Mouse (Mus musculus): ENCODE data around the gene Bnc2. TPM values are rescaled to one million over a fixed set of nuclear protein-coding genes. Genes with fewer than 3 reads are reported as not detected.

Gene Bnc2
- polyA plus RNA-seq, 1 experiment: not detected

DNA sequence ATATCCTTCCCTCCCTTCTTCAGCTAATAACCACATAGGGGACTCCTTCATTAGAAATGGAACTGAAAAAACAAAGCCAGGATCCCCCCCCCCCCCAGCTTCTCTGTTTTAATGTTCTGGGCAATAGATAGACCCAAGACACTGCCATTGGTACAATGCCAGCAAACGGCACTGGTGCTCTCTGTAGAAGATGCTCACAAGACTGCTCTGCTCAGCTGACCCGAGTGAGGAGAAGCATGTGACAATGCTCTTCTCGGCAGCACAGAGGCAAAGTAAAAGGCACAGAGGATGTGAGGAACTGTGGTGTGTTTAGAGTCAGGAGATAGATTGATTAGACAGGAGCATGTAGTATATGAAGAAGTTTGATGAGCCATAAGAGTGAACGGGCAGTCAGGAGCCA, 335.9 kb downstream of the Bnc2 start:
- H3K4me1 ChIP-seq (ENCODE audit: control insufficient read depth, insufficient read depth, low read length): no peaks in the 10 kb centered on the region
- H3K4me3 ChIP-seq (ENCODE audit: insufficient read depth, low read length): no peak overlapping the region
- no peak for TF ChIP-seq POLR2A (IDR thresholded peaks at IDR 0.05; ENCODE audit: borderline replicate concordance, low read depth, low read length)
- TF ChIP-seq CTCF (IDR thresholded peaks at IDR 0.05; ENCODE audit: low read depth, low read length): no peak
- H3K27ac ChIP-seq (ENCODE audit: insufficient read depth, low read depth, low read length): no peak overlapping the region

GRCm38 (mm10) chr4:84331995-84332394, 343.1 kb downstream of the Bnc2 start:
- TF ChIP-seq CTCF (IDR thresholded peaks at IDR 0.05; ENCODE audit: low read depth, low read length) (no peak), POLR2A (IDR thresholded peaks at IDR 0.05; ENCODE audit: borderline replicate concordance, low read depth, low read length) (no peak)
- H3K4me1 ChIP-seq (ENCODE audit: control insufficient read depth, insufficient read depth, low read length): no peaks in the 10 kb centered on the region
- no peak overlapping the region for H3K4me3 ChIP-seq (ENCODE audit: insufficient read depth, low read length)
- H3K27ac ChIP-seq (ENCODE audit: insufficient read depth, low read depth, low read length): no peak overlapping the region

GRCm38 (mm10) chr4:84331450-84331849, 343.6 kb downstream of the Bnc2 start:
- TF ChIP-seq CTCF (IDR thresholded peaks at IDR 0.05; ENCODE audit: low read depth, low read length) (no peak), POLR2A (IDR thresholded peaks at IDR 0.05; ENCODE audit: borderline replicate concordance, low read depth, low read length) (no peak)
- no peaks in the 10 kb centered on the region for H3K4me1 ChIP-seq (ENCODE audit: control insufficient read depth, insufficient read depth, low read length)

GRCm38 (mm10) chr4:84330509-84330908, 344.6 kb downstream of the Bnc2 start:
- Histone ChIP-seq H3K4me3 (ENCODE audit: insufficient read depth, low read length) (no peak overlapping the region), H3K27ac (ENCODE audit: insufficient read depth, low read depth, low read length) (no peak overlapping the region), H3K4me1 (ENCODE audit: control insufficient read depth, insufficient read depth, low read length) (no peaks in the 10 kb centered on the region)
- TF ChIP-seq POLR2A (IDR thresholded peaks at IDR 0.05; ENCODE audit: borderline replicate concordance, low read depth, low read length) (no peak), CTCF (IDR thresholded peaks at IDR 0.05; ENCODE audit: low read depth, low read length) (no peak)

More at GRCm38 (mm10) chr4:84331450-84331849, 343.6 kb downstream of the Bnc2 start:
- no peak overlapping the region for H3K27ac ChIP-seq (ENCODE audit: insufficient read depth, low read depth, low read length)
- no peak overlapping the region for H3K4me3 ChIP-seq (ENCODE audit: insufficient read depth, low read length)

DNA sequence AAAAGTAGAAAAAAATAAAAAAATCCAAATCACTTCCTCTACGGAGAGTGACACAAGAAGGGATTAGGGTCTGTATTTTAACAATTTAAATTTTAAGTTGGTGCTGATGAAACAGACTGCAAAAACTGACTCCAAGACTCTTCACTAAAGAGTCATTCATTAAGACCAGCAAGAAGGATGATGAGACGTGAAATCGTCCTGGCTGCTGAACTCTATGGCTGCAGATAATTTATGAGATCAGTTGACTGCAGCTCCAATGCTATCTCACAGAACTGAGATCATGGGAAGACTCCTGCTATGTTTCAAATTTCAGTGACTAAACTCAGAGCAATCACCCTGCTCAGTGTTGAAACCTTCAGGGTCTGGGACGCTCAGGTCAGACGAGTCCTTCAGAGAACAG, 345.4 kb downstream of the Bnc2 start:
- TF ChIP-seq POLR2A (IDR thresholded peaks at IDR 0.05; ENCODE audit: borderline replicate concordance, low read depth, low read length): no peak
- no peak overlapping the region for H3K27ac ChIP-seq (ENCODE audit: insufficient read depth, low read depth, low read length)
- no peak overlapping the region for H3K4me3 ChIP-seq (ENCODE audit: insufficient read depth, low read length)
- H3K4me1 ChIP-seq (ENCODE audit: control insufficient read depth, insufficient read depth, low read length): no peaks in the 10 kb centered on the region

GRCm38 (mm10) chr4:84324371-84324770, 350.7 kb downstream of the Bnc2 start:
- H3K27ac ChIP-seq (ENCODE audit: insufficient read depth, low read depth, low read length): no peak overlapping the region
- H3K4me3 ChIP-seq (ENCODE audit: insufficient read depth, low read length): no peak overlapping the region
- no peaks in the 10 kb centered on the region for H3K4me1 ChIP-seq (ENCODE audit: control insufficient read depth, insufficient read depth, low read length)
- no peak for TF ChIP-seq POLR2A (IDR thresholded peaks at IDR 0.05; ENCODE audit: borderline replicate concordance, low read depth, low read length)
- no peak for TF ChIP-seq CTCF (IDR thresholded peaks at IDR 0.05; ENCODE audit: low read depth, low read length)

GRCm38 (mm10) chr4:84321598-84321997, 353.5 kb downstream of the Bnc2 start:
- Histone ChIP-seq H3K4me3 (ENCODE audit: insufficient read depth, low read length) (no peak overlapping the region), H3K4me1 (ENCODE audit: control insufficient read depth, insufficient read depth, low read length) (no peaks in the 10 kb centered on the region), H3K27ac (ENCODE audit: insufficient read depth, low read depth, low read length) (no peak overlapping the region)
- no peak for TF ChIP-seq CTCF (IDR thresholded peaks at IDR 0.05; ENCODE audit: low read depth, low read length)
- TF ChIP-seq POLR2A (IDR thresholded peaks at IDR 0.05; ENCODE audit: borderline replicate concordance, low read depth, low read length): no peak

DNA sequence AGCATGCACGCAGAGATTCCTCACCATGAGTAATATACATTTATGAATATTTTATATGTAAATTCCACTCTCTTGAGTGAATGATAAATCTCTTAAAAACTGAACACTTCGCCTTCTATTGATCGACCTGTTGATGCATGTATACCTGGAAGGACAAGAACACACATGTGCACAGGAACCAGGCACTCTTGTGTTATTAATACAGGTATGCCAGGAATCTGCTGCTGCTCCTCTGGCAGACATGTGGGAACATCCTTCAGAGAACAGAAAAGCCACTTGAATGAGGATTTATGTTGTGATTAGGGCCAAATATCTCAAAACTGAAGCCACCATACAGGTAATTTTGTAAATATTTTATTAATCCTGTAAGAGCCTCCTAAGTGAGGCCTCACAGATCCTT, 357.7 kb downstream of the Bnc2 start:
- Histone ChIP-seq H3K4me3 (ENCODE audit: insufficient read depth, low read length) (no peak overlapping the region), H3K27ac (ENCODE audit: insufficient read depth, low read depth, low read length) (no peak overlapping the region), H3K4me1 (ENCODE audit: control insufficient read depth, insufficient read depth, low read length) (no peaks in the 10 kb centered on the region)
- TF ChIP-seq CTCF (IDR thresholded peaks at IDR 0.05; ENCODE audit: low read depth, low read length): no peak
- no peak for TF ChIP-seq POLR2A (IDR thresholded peaks at IDR 0.05; ENCODE audit: borderline replicate concordance, low read depth, low read length)

GRCm38 (mm10) chr4:84311371-84311770, 363.7 kb downstream of the Bnc2 start:
- TF ChIP-seq POLR2A (IDR thresholded peaks at IDR 0.05; ENCODE audit: borderline replicate concordance, low read depth, low read length): no peak
- no peak for TF ChIP-seq CTCF (IDR thresholded peaks at IDR 0.05; ENCODE audit: low read depth, low read length)

GRCm38 (mm10) chr4:84310851-84311250, 364.2 kb downstream of the Bnc2 start:
- H3K4me3 ChIP-seq (ENCODE audit: insufficient read depth, low read length): no peak overlapping the region
- no peak overlapping the region for H3K27ac ChIP-seq (ENCODE audit: insufficient read depth, low read depth, low read length)
- TF ChIP-seq CTCF (IDR thresholded peaks at IDR 0.05; ENCODE audit: low read depth, low read length) (no peak), POLR2A (IDR thresholded peaks at IDR 0.05; ENCODE audit: borderline replicate concordance, low read depth, low read length) (no peak)
- H3K4me1 ChIP-seq (ENCODE audit: control insufficient read depth, insufficient read depth, low read length): no peaks in the 10 kb centered on the region

More at GRCm38 (mm10) chr4:84311371-84311770, 363.7 kb downstream of the Bnc2 start:
- Histone ChIP-seq H3K4me1 (ENCODE audit: control insufficient read depth, insufficient read depth, low read length) (no peaks in the 10 kb centered on the region), H3K4me3 (ENCODE audit: insufficient read depth, low read length) (no peak overlapping the region), H3K27ac (ENCODE audit: insufficient read depth, low read depth, low read length) (no peak overlapping the region)
